Mouse (Mus musculus): ENCODE results near the gene Anp32e. TPM values are rescaled to one million over a fixed set of nuclear protein-coding genes. Genes with fewer than 3 reads are reported as not detected.
A peak's percentile ranks its signal among the peaks of the same experiment; 100 is the strongest.
"Not testable (repeated sequence)": the region's sequence is repeated elsewhere in the genome, so short reads cannot be mapped to it uniquely, and the experiment has no call there.

Anp32e gene
- total RNA-seq (2021): 10 to 100 TPM; 77.4 to 94.7 TPM

DNA sequence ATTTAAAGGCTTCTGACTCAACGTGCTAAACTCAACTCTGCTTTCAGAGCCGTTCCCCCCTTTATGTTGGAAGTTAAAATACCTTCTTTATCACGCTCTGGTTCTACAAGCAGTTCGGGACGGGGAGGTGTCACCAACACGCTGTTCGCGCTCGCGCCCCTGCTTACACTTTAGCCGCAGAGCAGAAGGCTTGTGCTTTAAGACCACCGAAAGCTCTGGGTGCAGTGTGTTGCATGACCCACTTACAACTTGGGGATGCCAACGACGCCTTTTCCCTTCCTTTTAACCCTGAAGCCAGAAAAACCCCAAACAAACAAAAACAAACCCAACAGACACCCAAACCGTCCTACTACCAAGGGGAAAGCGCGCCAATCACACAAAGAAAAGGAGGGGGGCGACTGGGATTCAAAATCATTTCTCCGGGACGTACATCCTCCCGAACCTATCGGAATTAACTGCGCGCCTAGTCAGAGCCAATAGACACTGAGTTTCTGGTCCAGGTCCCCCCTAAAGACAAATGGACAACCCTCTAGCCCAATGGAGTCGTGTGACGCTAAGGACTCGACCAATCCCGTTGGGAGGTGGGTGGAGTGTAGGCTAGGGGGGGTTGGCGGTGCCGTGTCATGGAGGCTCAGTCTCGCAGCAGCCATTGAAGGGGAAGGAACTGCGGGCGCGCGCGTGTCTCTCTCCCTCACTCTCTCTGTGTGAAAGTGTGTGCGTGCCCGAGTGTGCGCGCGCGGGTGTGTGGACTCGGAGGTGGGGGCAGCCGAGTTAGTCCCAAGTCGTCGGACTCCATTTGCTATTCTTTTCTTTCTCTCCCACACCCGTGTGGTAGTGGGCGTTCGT is at the start of gene Anp32e:
Gene Anp32e (plus strand): TSS at position 589 of the 846 bp plus-strand sequence.
- DNase-seq: peak; percentile 97 to 98

DNA sequence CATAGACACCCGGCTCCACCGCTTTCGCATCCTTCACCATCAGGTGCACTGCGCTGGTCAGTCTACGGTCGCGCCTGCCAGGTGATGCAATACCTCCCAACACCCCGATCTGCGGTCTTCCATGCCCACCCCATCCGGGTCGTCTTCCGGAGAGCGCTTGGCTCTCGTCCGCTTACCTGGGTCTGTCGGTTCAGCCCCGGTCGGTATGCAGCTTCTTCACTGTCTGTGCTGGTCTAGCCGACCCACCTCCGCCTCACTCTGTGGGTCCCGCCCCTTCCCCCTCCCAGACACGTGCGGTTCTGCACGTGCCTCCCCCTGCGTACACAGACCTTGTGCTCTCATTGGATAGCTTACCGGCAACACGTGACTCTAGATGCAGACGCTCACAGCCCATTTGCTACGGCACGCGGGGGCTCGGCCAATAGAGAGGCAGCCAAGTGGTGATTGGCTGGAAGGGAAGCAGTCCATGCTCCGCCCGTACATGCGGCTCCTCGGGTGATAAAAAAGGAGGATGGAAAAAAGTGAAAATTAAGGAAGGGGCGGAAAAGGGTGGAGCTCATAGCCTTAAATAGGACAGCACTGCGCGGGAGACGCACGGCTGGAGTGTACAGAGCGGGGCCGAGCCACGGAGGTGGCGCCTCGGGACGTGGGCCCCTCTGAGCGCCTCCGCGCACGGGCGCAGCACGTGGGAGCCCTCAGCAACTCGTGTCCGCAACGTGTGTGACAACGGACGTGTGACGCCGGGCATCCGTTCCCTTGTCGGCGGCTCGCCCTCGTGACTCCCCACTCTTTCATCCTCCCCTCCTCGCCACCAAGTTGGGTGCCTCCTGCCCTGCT is 46.8 kb upstream of the Anp32e start, which contains the start of gene Ciart:
Gene Ciart (minus strand): TSS at position 273 of the 837 bp plus-strand sequence.
- DNase-seq: peak; percentile 95 to 96

DNA sequence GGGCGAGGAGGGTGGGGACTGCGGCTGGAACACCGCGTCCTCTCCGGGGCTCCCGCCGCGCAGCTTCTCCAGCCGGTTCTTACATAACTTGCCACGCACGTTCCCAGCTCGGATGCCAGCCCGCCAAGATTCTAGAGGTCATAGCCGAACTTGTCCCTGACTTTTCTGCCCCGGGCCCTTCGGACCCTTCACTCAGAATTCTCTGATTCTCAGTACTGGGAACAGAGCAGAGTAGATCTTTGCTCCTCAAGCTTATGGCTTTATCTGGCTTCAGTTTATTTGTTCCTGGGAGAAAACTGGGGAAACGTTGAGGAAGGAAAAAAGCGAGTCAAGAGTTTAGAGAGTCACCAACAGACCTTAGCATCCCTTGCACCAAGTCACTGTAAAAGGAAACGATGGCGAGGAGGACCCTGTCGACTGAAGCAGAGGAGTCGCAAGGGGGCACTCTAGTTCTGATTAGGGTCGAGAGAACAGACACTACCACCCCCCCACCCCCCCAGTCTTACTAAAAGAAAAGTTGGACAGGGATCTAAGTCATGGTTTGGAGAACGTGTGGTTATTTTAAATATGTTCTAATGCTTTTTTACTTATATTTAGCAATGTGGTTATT is 46.1 kb upstream of the Anp32e start:
- DNase-seq: peak; percentile 60 to 64

DNA sequence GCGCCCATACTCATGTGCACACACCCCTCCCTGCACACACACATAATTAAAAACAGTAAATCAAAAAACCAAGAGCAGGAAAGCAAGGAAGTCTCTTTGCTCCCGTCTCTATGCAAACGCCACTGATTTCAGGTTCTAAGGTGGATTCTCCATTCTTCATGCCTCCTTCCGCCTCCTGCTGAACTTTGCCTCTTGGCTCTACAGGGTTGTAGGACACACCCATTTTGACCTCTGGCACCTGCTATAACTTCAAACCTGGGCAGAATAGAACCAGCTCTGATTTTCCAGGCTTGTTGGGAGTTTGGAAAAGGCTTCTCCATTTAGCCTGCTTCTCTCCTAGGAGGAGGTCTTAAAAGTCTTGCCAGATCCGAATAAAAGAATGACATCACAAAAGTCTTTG is 44.6 kb upstream of the Anp32e start:
- DNase-seq: no peak

DNA sequence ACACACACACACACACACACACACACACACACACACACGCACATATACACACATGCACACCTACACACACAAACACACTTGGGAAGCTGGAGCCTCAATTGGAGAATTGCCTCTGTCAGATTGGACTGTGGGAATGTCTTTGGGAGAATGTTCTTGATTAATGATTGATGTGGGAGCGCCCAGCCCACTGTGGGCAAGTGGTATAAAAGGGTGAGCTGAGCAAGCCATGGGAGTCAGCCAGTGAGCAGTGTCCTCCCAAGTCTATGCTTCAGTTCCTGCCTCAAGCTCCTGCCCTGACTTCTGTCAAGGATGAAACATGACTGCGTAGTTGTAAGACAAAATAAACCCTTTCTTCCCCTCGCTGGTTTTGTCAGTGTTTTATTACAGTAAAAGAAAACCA is 41.5 kb upstream of the Anp32e start:
- DNase-seq: no peak

DNA sequence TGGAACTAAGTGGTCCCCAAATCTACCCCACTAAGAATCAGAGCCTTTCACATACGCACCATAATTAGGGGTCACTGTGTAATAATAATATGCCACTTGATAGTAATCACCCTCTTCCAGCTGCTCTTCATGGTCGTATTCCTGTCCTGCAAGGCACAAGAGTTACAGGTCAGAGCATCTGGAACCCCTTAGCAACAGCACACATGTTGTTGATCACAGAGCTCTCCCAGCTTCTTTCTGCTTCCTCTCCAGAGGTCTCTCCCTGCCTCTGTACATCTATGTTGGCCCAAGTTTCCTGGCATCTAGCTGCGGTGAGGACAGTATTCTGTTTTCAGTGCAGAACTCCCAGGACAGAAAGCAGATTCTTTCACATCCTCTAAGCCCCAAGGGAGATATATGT is 39.4 kb upstream of the Anp32e start:
- DNase-seq: no peak

DNA sequence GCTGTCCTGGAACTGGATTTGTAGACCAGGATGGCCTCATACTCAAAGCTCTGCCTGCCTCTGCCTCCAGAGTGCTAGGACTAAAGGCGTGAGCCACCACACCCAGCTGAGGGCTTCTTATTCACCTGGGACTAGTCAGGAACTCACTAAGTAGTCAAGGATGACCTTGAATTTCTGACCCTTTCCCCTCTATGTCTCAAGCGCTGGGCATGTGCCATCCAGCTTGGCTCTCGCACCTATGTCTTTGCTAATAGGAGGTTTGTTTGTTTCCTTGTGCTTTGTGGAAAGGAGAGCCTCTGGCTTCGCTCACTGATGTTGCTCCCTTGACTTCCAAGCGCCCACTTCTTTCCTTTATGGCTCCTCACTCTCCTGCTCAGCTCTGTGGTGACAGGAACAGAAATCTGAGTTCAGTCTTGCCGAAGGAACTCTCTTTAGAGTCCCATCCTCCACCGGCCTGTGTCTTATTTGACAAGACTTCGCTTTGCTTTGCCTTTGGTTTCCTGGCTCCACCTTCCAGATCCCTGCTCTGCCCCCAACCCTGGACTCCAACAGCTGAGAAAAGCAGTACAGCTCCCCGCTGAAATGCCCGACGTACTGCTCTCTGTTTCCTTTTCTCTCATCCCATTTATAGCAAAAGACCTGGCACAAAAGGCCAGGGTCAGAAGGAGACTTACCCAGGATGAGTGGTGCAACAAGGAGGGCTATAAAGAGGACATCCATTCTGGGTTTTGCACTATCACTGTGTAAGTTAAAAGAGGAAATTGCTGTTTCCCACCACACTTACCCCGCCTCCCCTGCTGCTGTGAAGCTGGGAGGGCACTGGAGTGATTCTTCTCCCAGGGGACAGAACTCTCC is 37.6 kb upstream of the Anp32e start, which contains the start of gene BC028528:
Gene BC028528 (minus strand): TSS at position 795 of the 855 bp plus-strand sequence.
- no peak for DNase-seq

DNA sequence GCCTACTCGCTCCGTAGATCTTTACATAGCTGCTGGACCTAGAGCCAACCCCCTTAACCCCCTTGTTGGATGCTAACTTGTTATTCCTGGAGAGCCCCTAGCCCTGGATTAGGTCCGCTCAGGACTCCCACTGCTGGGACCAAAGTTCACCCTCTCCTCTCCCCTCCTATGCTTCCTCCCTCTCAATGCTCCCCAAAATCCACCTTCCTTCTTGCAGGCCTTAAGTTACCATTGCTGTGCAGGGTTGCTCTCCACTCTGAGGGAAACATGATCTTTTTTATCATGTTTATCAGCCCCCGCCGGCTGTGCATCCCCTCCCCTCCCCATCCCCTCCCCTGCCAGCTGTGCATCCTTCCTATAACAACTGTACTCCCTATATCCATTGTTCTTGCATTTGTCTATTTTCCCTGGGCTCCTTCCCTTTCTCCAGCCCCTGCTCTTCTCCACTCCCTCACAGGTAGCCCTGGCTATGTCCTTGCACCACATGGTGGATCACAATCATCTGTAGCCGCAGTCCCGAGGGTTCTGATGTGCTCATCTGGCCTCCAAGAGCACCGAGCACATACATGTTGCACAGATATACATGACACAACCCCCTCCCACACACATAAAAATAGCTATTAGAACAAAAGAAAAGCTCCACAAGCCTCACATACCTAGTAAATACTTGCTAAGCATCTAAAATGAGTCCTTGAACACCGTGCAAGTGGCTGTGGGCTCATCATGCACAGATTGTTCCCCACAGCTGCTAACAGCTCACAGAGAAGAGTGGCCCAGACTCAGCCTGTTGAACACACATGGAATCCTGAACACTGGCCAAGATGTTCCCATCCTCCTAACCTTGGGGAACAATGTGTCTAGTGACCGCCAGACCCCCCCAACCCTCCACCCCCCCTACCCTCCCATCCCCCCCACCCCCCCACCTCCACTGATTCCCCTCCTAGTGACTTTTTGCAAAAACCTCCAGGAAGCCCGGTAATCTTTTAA is 36.7 kb upstream of the Anp32e start:
- DNase-seq: no peak

DNA sequence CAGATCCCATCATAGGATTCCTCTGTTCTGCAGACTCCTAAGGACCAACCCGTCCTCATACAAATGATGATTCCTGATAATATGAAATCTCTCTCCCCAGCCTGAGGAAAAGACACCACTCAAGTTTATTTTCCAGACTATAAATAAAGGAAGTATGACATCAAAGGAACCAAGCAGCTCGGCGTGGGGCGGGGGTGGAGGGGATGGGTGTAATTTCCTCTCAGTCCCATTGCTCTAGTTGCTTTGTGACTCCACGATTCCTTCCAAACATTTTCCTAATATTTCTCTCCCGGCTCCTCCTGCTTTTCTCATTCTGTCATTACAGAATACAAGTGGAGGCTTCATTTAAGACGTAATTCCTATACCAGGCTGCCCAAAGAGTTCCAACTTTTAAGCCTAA is 35.9 kb upstream of the Anp32e start:
- no peak for DNase-seq

DNA sequence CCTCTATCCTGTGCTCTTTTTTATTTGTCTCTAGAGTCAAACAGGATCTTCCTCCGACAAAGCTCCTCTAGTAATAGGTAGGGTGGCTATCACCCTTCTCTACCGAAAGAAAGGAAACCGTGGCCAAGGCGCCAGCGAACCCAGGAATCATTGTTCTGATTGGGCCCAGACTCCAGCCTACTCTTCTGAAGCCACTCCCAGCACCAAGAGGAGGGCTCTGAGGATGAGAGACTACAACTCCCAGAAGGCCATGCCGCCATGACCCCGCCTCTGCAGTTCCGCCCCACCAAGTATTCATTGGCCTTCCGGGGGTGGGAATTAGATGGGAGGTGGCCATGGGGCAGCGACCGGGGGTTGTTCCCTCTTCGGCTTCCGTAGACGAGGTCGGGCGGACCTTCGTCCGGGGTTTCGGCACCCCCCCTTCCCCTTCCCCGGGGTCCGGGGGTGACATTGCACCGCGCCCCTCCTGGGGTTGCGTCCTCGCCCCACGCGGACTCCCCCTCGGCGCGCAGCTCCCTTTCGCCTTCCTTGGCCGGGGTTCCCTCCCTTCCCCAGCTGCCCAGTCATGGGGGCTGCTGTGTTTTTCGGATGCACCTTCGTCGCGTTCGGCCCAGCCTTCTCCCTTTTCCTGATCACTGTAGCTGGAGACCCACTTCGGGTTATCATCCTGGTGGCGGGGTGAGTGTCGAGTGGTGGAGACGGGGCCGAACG is 35.3 kb upstream of the Anp32e start, which contains the start of gene Aph1a:
Gene Aph1a (plus strand): TSS at position 364 of the 711 bp plus-strand sequence.
- DNase-seq: peak; percentile 96 to 97

DNA sequence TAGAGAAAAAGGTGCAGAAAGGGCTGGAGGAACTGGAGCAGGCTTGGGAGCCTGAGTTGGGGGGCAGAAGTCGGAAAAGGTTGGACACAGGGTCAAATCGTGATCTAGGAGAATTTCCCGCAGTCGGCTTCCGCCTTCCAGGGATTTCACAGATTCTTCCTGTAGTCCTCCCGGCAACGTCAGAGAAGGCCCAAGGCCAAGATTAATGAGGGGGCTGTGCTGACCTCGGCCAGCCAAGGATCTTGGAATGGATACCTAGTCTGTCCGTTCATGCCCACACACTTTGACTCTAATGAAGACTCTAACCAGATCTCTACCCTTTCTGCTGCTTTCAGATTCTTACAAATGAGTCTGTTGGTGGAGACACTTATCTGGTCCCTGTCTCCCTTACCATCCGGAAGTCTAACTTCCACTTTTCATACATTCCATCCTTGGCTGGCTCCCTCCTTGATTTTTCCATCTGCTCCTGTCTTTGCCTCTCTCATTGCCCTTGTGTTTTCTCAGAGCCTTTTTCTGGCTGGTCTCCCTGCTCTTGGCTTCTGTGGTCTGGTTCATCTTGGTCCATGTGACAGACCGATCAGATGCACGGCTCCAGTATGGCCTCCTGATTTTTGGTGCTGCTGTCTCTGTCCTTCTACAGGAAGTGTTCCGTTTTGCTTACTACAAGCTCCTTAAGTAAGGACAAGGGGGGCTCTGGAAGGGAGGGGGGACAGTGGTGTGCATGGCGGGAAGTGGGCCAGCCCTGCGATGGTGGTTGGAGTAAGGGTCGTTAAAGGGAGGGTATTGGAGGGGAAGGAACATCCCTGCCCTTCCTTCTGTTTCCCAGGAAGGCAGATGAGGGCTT is 34.5 kb upstream of the Anp32e start:
- peak; percentile 40 to 43 for DNase-seq

DNA sequence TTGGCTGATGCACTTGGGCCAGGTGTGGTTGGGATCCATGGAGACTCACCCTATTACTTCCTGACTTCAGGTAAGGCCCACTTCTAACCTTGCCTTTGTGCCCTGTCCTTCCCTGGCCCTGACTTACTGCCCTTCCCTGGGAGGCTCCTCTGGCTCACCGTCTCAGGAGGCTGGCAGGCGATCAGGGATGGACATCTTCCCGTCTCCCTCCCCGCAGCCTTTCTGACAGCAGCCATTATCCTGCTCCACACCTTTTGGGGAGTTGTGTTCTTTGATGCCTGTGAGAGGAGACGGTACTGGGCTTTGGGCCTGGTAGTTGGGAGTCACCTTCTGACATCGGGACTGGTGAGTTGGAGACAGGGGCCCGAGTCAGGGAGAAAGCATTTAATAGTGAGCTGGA is 33.5 kb upstream of the Anp32e start:
- DNase-seq: not testable (repeated sequence)

DNA sequence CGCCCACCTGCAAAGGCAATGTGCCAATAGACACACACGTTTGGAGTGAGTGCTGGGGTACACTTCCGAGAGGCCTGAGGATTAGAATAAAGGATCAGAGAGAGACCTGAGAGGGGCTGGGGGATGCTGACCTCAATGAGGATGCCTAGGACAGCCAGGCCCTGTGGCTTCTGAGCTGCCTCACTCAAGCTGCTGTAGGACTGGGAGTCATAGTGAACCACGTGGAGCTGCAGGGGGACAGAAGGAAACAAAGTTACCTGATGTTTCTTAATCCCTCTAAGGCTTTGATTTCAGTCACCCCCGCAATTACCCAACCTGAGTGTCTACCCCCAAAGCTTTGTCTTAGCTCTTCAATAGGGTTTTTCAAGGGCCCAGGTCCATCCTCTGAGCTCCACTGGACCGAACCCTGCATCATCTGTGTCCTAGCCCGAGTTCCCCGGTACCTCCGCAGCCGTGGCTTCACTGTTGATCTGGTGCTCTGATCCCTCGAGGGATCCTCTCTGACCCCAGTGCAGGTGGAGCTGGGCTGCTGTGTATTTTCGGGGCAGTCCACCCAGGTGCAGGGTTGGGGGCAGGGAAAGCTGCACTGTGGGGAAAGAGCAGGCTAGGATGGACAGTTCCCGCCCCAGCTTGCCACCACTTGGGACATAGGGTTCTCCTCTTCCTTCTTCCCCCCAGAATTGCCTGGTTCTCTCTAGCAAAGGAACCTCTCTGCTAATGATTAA is 29.1 kb upstream of the Anp32e start:
- DNase-seq: no peak

DNA sequence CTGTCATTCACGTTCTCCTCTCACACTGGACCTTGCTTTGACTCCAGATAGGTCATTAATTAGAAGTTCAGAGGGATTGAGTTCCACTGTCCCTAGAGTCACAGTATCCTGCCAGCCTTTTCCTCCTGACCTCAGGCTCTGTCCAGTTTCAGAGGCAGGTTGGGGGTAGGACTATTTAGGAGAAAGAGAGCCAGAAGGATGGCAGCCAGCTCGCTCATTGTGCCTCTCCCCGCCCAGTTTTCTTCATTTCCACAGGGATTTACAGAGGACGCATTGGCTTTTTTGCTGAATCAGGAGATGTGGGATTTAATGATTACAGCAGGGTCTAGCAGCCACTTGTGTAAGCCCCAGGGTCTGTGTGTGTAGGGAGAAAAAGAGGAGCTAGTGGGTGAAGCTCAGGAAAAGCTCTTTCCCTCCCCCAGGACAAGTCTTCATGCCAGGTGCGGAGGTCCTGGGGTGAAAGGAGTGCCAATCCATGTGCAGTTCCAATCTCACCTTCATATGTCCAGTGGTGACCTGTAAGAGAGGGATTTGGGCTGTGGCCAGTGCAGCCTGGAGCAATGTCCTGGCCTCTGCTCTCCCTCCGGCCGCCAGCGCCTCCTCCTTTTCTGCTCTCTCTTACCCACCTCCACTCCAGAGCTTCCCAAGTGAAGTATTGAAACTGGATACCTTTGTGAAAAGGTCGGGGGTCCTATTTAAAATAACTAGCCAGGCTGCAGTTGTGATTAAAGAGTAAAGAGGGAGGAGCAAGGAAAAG is 27.3 kb upstream of the Anp32e start:
- no peak for DNase-seq

DNA sequence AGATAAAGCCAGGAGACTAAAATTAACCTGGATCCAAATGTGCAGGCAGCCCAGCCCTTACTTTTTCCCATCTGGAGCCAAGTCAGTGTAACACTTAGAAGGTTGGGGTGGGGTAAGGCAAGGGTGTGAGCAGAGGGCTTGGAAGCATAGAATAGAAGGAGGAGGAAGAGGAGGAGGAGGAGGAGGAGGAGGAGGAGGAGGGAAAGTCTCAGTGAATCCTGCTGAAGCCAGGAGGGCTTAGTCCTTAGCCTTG is 26.7 kb upstream of the Anp32e start:
- no peak for DNase-seq

DNA sequence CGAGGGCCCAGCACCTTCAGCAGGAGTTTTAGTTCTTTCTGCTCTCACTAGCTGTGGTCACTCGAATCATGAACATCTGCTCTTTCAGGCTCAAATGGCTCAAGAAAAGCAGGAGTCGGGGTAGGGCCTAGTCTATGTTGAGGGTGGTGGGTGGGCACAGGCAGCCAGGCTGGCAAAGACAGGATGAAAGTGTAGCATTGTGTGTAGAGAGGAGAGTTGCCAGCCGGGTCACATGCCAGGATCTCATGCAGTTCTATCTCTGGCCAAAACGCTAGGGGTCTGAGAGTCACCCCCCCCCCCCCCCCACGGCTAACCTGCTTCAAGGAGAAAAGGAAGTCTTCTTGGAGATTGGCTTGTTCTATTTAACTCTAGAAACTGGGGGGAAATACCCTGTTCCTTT is 26.4 kb upstream of the Anp32e start:
- DNase-seq: no peak

DNA sequence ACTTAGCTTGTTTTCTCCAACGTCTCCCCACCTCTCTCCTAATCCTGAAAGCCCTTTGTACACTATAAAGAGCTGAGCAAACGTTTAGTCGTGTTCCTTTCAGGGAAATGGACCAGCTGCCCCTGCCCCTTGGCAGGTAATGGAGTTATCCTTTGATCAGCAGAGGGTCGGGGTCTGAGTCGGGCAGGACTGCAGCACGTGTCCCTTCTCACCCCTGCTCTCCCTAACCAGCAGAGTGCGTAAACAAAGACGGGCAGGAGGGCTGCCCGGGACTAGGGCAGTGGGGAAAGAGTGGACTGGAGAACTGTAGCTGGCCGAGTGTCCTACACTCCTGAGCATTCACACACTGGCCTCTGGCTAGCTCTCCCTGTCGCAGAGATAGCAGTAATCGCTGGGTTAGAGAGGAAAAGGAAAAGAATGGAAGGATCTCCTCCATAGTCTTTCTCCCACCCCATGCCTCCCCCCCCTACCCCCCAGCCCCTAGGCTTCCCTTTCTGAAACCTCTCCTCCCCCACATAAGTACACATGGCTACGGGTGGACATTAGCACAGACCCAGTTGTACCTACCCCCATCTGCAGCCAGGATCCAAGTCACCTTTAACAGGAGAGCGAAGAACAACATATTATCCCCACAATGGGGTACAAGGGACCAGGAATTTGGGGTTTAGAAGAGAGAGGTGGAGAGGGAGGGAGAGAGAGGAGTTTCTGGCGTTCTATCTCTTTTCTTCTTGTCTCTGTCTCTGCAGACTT is 25.1 kb upstream of the Anp32e start:
- no peak for DNase-seq
